Mouse (Mus musculus) neural tube, embryonic 13.5 days (tissue): ENCODE measurements around the gene Glb1l2. TPM values are rescaled to one million over a fixed set of nuclear protein-coding genes. Genes with fewer than 3 reads are reported as not detected.
A peak's percentile ranks its signal among the peaks of the same experiment; 100 is the strongest.

Experiments used
- ATAC-seq: fragments of 200-750 bp; cut with Nextera tagmentation; 2 replicates; pipeline ENCODE4 v1.8.0; 2017; ENCODE audit warnings: low read depth, mild to moderate bottlenecking, moderate TSS enrichment, moderate library complexity
- H3K27ac ChIP-seq: fragments of 300-500 bp; sonication (generic); replicated peaks from 2 replicates; pipeline ENCODE4 v1.5.1; 2015; ENCODE audit warnings: moderate library complexity, mild to moderate bottlenecking, inconsistent platforms
- H3K27me3 ChIP-seq: fragments of 300-500 bp; sonication (generic); 2 replicates; pipeline ENCODE4 v1.6.1; 2015; ENCODE audit warnings: mild to moderate bottlenecking, inconsistent platforms
- H3K36me3 ChIP-seq: fragments of 300-500 bp; sonication (generic); 2 replicates; pipeline ENCODE4 v1.6.1; 2015; ENCODE audit warnings: mild to moderate bottlenecking, inconsistent platforms
- H3K4me1 ChIP-seq: fragments of 300-500 bp; sonication (generic); replicated peaks from 2 replicates; pipeline ENCODE4 v1.6.1; 2015; ENCODE audit warnings: inconsistent platforms
- H3K4me2 ChIP-seq: fragments of 300-500 bp; sonication (generic); 2 replicates; pipeline ENCODE4 v1.6.1; 2015; ENCODE audit warnings: inconsistent platforms, mild to moderate bottlenecking, moderate library complexity
- H3K4me3 ChIP-seq: fragments of 300-500 bp; sonication (generic); 2 replicates; pipeline ENCODE4 v1.5.1; 2015; ENCODE audit warnings: mild to moderate bottlenecking, inconsistent platforms
- H3K9ac ChIP-seq: fragments of 300-500 bp; sonication (generic); 2 replicates; pipeline ENCODE4 v1.6.1; 2015; ENCODE audit warnings: moderate library complexity, mild to moderate bottlenecking, inconsistent platforms
- H3K9me3 ChIP-seq: fragments of 300-500 bp; sonication (generic); 2 replicates; pipeline ENCODE4 v1.6.1; 2016; ENCODE audit warnings: inconsistent platforms
- WGBS: fragments of 180-500 bp; shearing (Covaris S2); methylation state at CpG from one replicate; pipeline ENCODE4 v1.1.7; 2015; 5-methylcytosine and 5-hydroxymethylcytosine counted together
- polyA plus RNA-seq: library from polyadenylated mRNA; unstranded; fragments of >200 nt; fragmentation: Nextera tagmentation; extraction: Ambion mirVana; gene quantifications from 2 replicates; pipeline ENCODE4 v1.2.1, GENCODE M21; 2015

The Glb1l2 gene
- polyA plus RNA-seq, 1 experiment from 2014 or later = 1.8 TPM

DNA sequence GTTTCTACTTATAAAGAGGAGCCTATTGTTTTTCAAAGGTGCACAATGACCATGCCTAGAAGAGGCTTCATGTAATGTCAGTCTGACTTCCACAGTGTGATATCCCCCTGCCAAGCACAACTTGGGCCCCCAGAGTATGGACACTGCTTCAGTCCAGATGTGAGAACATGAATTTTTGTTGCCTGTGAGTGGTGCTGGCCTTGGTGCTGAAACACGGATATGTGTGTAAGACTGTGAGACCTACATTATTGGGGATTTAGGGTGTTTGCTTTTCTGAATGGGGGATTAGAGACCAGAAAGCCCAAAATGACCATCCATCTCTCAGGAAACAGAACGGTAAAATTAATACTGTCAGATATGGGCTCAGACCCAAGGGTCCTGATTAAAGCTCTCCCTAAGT, 78.8 kb downstream of the Glb1l2 start:
- no peak overlapping the region for H3K9ac ChIP-seq
- WGBS = 62% methylated on average over 2 of the region's 2 CpGs
- H3K4me1 ChIP-seq = no peaks in the 10 kb centered on the region
- H3K27me3 ChIP-seq = peaks cover 6% of the 10 kb centered on the region; the same call in 1 of the 2 replicates
- H3K27ac ChIP-seq = no peak overlapping the region
- no peak for ATAC-seq
- no peaks in the 10 kb centered on the region for H3K36me3 ChIP-seq
- H3K9me3 ChIP-seq = no peaks in the 10 kb centered on the region
- H3K4me3 ChIP-seq = no peak overlapping the region
- H3K4me2 ChIP-seq = no peak overlapping the region

GRCm38 (mm10) chr9:26725709-26726108, 80.6 kb downstream of the Glb1l2 start:
- ATAC-seq = no peak

GRCm38 (mm10) chr9:26721771-26722170, 84.5 kb downstream of the Glb1l2 start:
- peaks cover 12% of the 10 kb centered on the region for H3K4me1 ChIP-seq
- H3K36me3 ChIP-seq = no peaks in the 10 kb centered on the region
- no peak overlapping the region for H3K4me2 ChIP-seq
- no peak overlapping the region for H3K4me3 ChIP-seq
- H3K9ac ChIP-seq = no peak overlapping the region
- H3K9me3 ChIP-seq = no peaks in the 10 kb centered on the region
- H3K27ac ChIP-seq = no peak overlapping the region
- peak; percentile 45; the same call in 1 of the 2 replicates for ATAC-seq
- 74% methylated on average over 7 of the region's 7 CpGs for WGBS
- H3K27me3 ChIP-seq = no peaks in the 10 kb centered on the region

More at GRCm38 (mm10) chr9:26725709-26726108, 80.6 kb downstream of the Glb1l2 start:
- 81% methylated on average over 3 of the region's 3 CpGs for WGBS
- H3K36me3 ChIP-seq = no peaks in the 10 kb centered on the region
- no peaks in the 10 kb centered on the region for H3K9me3 ChIP-seq
- no peak overlapping the region for H3K9ac ChIP-seq
- no peak overlapping the region for H3K4me2 ChIP-seq
- H3K4me1 ChIP-seq = no peaks in the 10 kb centered on the region
- no peak overlapping the region for H3K27ac ChIP-seq
- H3K4me3 ChIP-seq = no peak overlapping the region
- H3K27me3 ChIP-seq = no peaks in the 10 kb centered on the region

DNA sequence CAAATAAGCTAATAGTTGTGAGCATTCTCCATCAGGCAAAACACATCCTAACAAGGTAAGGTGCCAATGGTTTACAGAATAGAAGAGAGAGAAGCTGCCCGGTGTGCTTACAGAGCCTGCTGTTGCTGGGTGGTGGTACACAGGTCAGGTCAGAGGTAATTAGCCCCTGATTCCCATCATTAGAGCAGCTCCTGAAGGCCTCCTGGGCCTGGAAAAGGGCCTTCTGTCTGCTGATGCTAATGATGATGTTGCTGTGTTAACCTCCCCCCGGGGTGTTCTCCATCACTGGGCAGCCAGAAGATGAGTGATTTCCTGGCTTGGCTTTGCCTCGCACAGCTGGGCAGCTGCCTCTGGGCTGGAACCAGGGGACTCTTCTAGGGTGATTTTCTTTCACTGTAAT, 87.9 kb downstream of the Glb1l2 start:
- H3K27ac ChIP-seq = peak overlapping the region; percentile 34

More for the DNA sequence above, 87.9 kb downstream of the Glb1l2 start:
- peak; percentile 59 for ATAC-seq
- H3K4me3 ChIP-seq = no peak overlapping the region
- no peaks in the 10 kb centered on the region for H3K27me3 ChIP-seq
- no peak overlapping the region for H3K4me2 ChIP-seq
- peaks cover 12% of the 10 kb centered on the region for H3K4me1 ChIP-seq
- H3K36me3 ChIP-seq = no peaks in the 10 kb centered on the region
- H3K9me3 ChIP-seq = no peaks in the 10 kb centered on the region
- no peak overlapping the region for H3K9ac ChIP-seq
- WGBS = 41% methylated on average over 3 of the region's 3 CpGs

Other genes starting within 250 kb of the Glb1l2 start
- 29.6 and 31.6 TPM in 2 replicates for gene B3gat1, start 72.7 kb downstream of the Glb1l2 start, polyA plus RNA-seq
- not detected in 2 replicates for gene Glb1l3, start 54.4 kb upstream of the Glb1l2 start, polyA plus RNA-seq
- gene Gm1110, start 116.6 kb upstream of the Glb1l2 start, polyA plus RNA-seq = not detected in 2 replicates
- gene Acad8, start 193.1 kb upstream of the Glb1l2 start, polyA plus RNA-seq = 30.7 and 34.2 TPM in 2 replicates
- gene Thyn1, start 193.2 kb upstream of the Glb1l2 start, polyA plus RNA-seq = 130 and 136 TPM in 2 replicates
- gene Vps26b, start 223.6 kb upstream of the Glb1l2 start, polyA plus RNA-seq = 73.1 and 81.1 TPM in 2 replicates
- 13.6 and 15.1 TPM in 2 replicates for gene Ncapd3, start 223.7 kb upstream of the Glb1l2 start, polyA plus RNA-seq